Mouse (Mus musculus) embryonic facial prominence, embryonic 15.5 days (tissue): ENCODE results near the gene Zfp697. TPM values are rescaled to one million over a fixed set of nuclear protein-coding genes. Genes with fewer than 3 reads are reported as not detected.
"Not testable (repeated sequence)": the region's sequence is repeated elsewhere in the genome, so short reads cannot be mapped to it uniquely, and the experiment has no call there.

Experiments used
- ATAC-seq: fragments of 200-750 bp; cut with Nextera tagmentation; 2 replicates; pipeline ENCODE4 v1.8.0; 2017; ENCODE audit warnings: low read depth, moderate TSS enrichment; ENCODE audit not compliant: insufficient number of reproducible peaks, low FRiP score, low TSS enrichment
- H3K27ac ChIP-seq: fragments of 300-500 bp; sonication (generic); replicated peaks from 2 replicates; pipeline ENCODE4 v1.5.1; 2015; ENCODE audit warnings: mild to moderate bottlenecking, inconsistent platforms
- H3K27me3 ChIP-seq: fragments of 300-500 bp; sonication (generic); 2 replicates; pipeline ENCODE4 v1.6.1; 2015; ENCODE audit warnings: inconsistent platforms
- H3K36me3 ChIP-seq: fragments of 300-500 bp; sonication (generic); 2 replicates; pipeline ENCODE4 v1.6.1; 2015; ENCODE audit warnings: mild to moderate bottlenecking, inconsistent platforms
- H3K4me1 ChIP-seq: fragments of 300-500 bp; sonication (generic); 2 replicates; pipeline ENCODE4 v1.6.1; 2015; ENCODE audit warnings: inconsistent platforms
- H3K4me2 ChIP-seq: fragments of 300-500 bp; sonication (generic); replicated peaks from 2 replicates; pipeline ENCODE4 v1.6.1; 2015; ENCODE audit warnings: mild to moderate bottlenecking, inconsistent platforms
- H3K4me3 ChIP-seq: fragments of 300-500 bp; sonication (generic); replicated peaks from 2 replicates; pipeline ENCODE4 v1.5.1; 2015; ENCODE audit warnings: mild to moderate bottlenecking, inconsistent platforms
- H3K9ac ChIP-seq: fragments of 300-500 bp; sonication (generic); 2 replicates; pipeline ENCODE4 v1.6.1; 2015; ENCODE audit warnings: inconsistent platforms
- H3K9me3 ChIP-seq: fragments of 300-500 bp; sonication (generic); replicated peaks from 2 replicates; pipeline ENCODE4 v1.6.1; 2016; ENCODE audit warnings: inconsistent platforms
- WGBS: fragments of 180-500 bp; shearing (Covaris S2); methylation state at CpG from one replicate; pipeline ENCODE4 v1.1.7; 2015; 5-methylcytosine and 5-hydroxymethylcytosine counted together
- polyA plus RNA-seq: library from polyadenylated mRNA; unstranded; fragments of >200 nt; fragmentation: Nextera tagmentation; extraction: Ambion mirVana; gene quantifications from 2 replicates; pipeline ENCODE4 v1.2.1, GENCODE M21; 2015

The Zfp697 gene
- polyA plus RNA-seq, 1 experiment from 2014 or later = 6.0 TPM

- H3K4me3 ChIP-seq, H3K4me1 ChIP-seq, H3K27ac ChIP-seq, H3K9ac ChIP-seq, H3K4me2 ChIP-seq, ATAC-seq, H3K9me3 ChIP-seq, H3K27me3 ChIP-seq, H3K36me3 ChIP-seq: not testable (repeated sequence)
Measured at GRCm38 (mm10) chr3:98613540-98613939, 231.3 kb downstream of the Zfp697 start.

GRCm38 (mm10) chr3:98613963-98614362 is 231.7 kb downstream of the Zfp697 start:
- no peaks in the 10 kb centered on the region for H3K36me3 ChIP-seq
- no peak overlapping the region for H3K9ac ChIP-seq
- no peak overlapping the region for H3K4me3 ChIP-seq
- H3K27me3 ChIP-seq = no peaks in the 10 kb centered on the region
- H3K9me3 ChIP-seq = no peaks in the 10 kb centered on the region
- H3K27ac ChIP-seq = no peak overlapping the region
- no peak overlapping the region for H3K4me2 ChIP-seq
- ATAC-seq = no peak
- H3K4me1 ChIP-seq = no peaks in the 10 kb centered on the region

GRCm38 (mm10) chr3:98614406-98614927 is 232.2 kb downstream of the Zfp697 start:
- not testable (repeated sequence) for H3K4me2 ChIP-seq, H3K9me3 ChIP-seq, H3K4me3 ChIP-seq, H3K36me3 ChIP-seq, H3K4me1 ChIP-seq, H3K27ac ChIP-seq, ATAC-seq, H3K27me3 ChIP-seq, H3K9ac ChIP-seq
- WGBS = 49% methylated on average over 2 of the region's 2 CpGs

DNA sequence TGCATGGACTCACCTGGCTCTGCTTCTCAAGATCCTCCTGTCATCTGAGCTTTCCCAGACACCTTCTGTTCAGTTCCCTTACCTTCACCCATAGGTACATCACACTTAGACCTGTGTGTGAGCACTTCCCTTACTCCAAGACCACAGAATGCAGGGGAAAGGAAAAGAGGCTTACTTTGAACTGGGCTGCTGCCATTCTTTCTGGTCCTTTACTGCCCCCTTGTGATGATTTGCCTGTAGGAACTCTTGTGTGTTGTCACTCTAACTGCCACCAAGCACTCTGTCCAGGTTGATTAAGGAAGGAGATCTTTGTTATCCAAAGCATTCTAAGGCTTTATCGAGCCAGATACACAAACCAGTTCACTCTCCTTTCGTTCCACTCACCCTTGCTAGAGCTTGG is 234.0 kb downstream of the Zfp697 start:
- ATAC-seq, H3K4me3 ChIP-seq, H3K27me3 ChIP-seq, H3K36me3 ChIP-seq, H3K27ac ChIP-seq, H3K4me2 ChIP-seq, H3K9ac ChIP-seq, H3K4me1 ChIP-seq, H3K9me3 ChIP-seq: not testable (repeated sequence)
- 17% methylated on average over 2 of the region's 2 CpGs for WGBS

GRCm38 (mm10) chr3:98616786-98617185 is 234.5 kb downstream of the Zfp697 start:
- 67% methylated on average over 1 of the region's 1 CpGs for WGBS
- H3K9me3 ChIP-seq = not testable (repeated sequence)

GRCm38 (mm10) chr3:98629633-98630032 is 247.4 kb downstream of the Zfp697 start:
- no peak for ATAC-seq
- H3K27ac ChIP-seq = no peak overlapping the region
- WGBS = 87% methylated on average over 3 of the region's 3 CpGs
- H3K27me3 ChIP-seq = no peaks in the 10 kb centered on the region
- H3K4me1 ChIP-seq = no peaks in the 10 kb centered on the region
- H3K9me3 ChIP-seq = no peaks in the 10 kb centered on the region
- no peak overlapping the region for H3K4me3 ChIP-seq
- H3K4me2 ChIP-seq = no peak overlapping the region
- no peaks in the 10 kb centered on the region for H3K36me3 ChIP-seq
- no peak overlapping the region for H3K9ac ChIP-seq

More at GRCm38 (mm10) chr3:98616786-98617185, 234.5 kb downstream of the Zfp697 start:
- not testable (repeated sequence) for H3K9ac ChIP-seq, H3K4me3 ChIP-seq, H3K4me1 ChIP-seq, H3K27me3 ChIP-seq, H3K36me3 ChIP-seq, H3K4me2 ChIP-seq, H3K27ac ChIP-seq, ATAC-seq

GRCm38 (mm10) chr3:98630152-98630551 is 247.9 kb downstream of the Zfp697 start, which contains the start of gene Hsd3b5:
Hsd3b5 (minus strand) TSS chr3:98630252.
- H3K4me1 ChIP-seq = no peaks in the 10 kb centered on the region
- H3K27ac ChIP-seq = no peak within 1 kb of the TSS
- H3K4me3 ChIP-seq = no peak within 1 kb of the TSS
- H3K36me3 ChIP-seq = no peaks in the 10 kb centered on the region
- no peaks in the 10 kb centered on the region for H3K27me3 ChIP-seq
- ATAC-seq = no peak
- H3K4me2 ChIP-seq = no peak within 1 kb of the TSS
- H3K9ac ChIP-seq = no peak within 1 kb of the TSS
- H3K9me3 ChIP-seq = no peaks in the 10 kb centered on the region

DNA sequence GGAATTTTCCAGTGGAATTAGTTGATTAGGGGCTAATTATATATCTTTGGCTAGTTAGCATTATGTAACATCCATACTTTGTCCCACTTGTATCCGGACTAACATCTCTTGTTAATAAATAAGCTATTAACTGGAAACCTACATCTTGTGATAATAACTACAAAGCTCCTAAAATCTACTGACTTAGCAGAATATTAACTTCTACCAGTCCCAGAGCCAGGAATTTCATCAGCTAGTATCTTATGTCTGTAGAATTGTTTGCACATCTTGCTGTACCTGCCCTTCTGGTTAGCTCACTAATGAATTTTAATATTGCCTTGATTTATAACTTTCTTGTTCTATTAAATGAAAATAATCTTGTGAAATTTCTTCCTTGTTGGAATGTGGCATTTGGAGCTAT is 252.9 kb downstream of the Zfp697 start:
- no peaks in the 10 kb centered on the region for H3K4me1 ChIP-seq
- WGBS = 78% methylated on average over 1 of the region's 1 CpGs
- no peak overlapping the region for H3K9ac ChIP-seq
- H3K4me2 ChIP-seq = no peak overlapping the region
- no peaks in the 10 kb centered on the region for H3K27me3 ChIP-seq
- no peak for ATAC-seq
- no peak overlapping the region for H3K4me3 ChIP-seq
- no peaks in the 10 kb centered on the region for H3K36me3 ChIP-seq
- no peak overlapping the region for H3K27ac ChIP-seq
- H3K9me3 ChIP-seq = no peaks in the 10 kb centered on the region

DNA sequence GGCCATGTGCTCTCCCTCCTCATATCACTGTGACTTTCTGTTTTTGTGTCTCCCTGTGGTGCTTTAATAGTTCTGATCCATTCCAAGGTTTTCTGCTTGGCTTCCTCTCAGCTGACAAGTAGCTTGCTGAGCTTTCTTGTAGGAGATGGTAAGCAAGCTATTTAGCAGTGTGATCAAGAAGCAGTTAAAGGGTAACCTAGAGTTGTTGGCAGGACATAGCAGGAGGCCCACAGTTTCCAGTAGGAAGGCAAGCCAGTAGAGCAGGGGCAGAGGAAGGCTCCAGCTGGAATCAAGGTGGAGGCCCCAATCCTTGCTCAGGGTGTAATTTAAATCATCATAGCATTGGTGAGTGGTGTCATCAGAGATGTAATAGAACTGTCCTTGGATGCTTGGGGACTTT is 298.5 kb downstream of the Zfp697 start:
- no peak overlapping the region for H3K9ac ChIP-seq
- no peaks in the 10 kb centered on the region for H3K4me1 ChIP-seq
- no peaks in the 10 kb centered on the region for H3K9me3 ChIP-seq
- H3K27me3 ChIP-seq = no peaks in the 10 kb centered on the region
- no peak overlapping the region for H3K27ac ChIP-seq
- ATAC-seq = no peak
- no peaks in the 10 kb centered on the region for H3K36me3 ChIP-seq
- H3K4me3 ChIP-seq = no peak overlapping the region
- no peak overlapping the region for H3K4me2 ChIP-seq

DNA sequence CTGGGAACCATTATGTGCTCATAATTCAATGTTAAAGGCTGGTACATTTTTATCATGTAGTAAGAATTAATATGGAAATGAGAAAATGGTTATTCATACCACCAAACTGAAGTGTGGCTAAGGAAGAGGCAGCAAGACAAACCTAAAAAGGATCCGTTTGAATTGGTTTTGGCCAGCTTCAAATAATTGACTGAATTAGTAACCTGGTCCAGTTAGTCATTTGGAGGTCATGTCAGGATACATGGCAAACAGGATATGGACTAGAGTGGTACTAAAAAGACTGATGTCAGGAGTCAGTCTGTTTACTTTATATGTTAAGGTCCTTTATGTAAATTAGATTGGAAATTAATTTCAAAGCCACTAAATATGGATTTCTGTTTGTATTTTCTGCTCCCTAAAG is 300.1 kb downstream of the Zfp697 start:
- H3K27me3 ChIP-seq = no peaks in the 10 kb centered on the region
- H3K9me3 ChIP-seq = no peaks in the 10 kb centered on the region
- WGBS = 75% methylated on average over 1 of the region's 1 CpGs
- H3K4me2 ChIP-seq = no peak overlapping the region
- no peak overlapping the region for H3K4me3 ChIP-seq
- H3K27ac ChIP-seq = no peak overlapping the region
- no peak overlapping the region for H3K9ac ChIP-seq
- no peak for ATAC-seq
- no peaks in the 10 kb centered on the region for H3K4me1 ChIP-seq
- H3K36me3 ChIP-seq = no peaks in the 10 kb centered on the region

DNA sequence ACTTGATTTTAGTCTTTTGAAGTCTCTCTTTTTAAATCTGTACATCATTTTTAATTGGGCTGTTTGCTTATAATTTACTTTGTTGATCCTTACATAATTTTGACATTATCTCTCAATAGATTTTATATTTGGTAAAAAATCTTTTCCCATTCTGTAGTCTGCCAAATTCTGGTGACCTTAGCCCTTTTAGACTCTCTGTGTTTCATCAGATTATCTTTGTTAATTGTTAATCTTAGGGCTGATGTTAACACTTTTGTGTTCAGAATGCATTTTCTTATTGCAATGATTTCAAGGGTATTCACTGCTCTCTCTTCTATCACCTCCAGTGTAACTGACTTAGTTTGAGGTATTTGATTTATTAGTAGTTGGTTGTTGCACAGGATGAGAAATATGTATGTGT is 338.5 kb downstream of the Zfp697 start:
- ATAC-seq = no peak
- H3K9me3 ChIP-seq = no peaks in the 10 kb centered on the region
- no peaks in the 10 kb centered on the region for H3K27me3 ChIP-seq
- no peak overlapping the region for H3K9ac ChIP-seq
- no peaks in the 10 kb centered on the region for H3K36me3 ChIP-seq
- no peaks in the 10 kb centered on the region for H3K4me1 ChIP-seq
- H3K4me3 ChIP-seq = no peak overlapping the region
- no peak overlapping the region for H3K27ac ChIP-seq
- H3K4me2 ChIP-seq = no peak overlapping the region

GRCm38 (mm10) chr3:98724376-98724775 is 342.1 kb downstream of the Zfp697 start, which contains the start of gene Hsd3b2:
Hsd3b2 (minus strand) TSS chr3:98724543.
- 71% methylated on average over 1 of the region's 1 CpGs for WGBS
- no peak for ATAC-seq
- H3K27ac ChIP-seq = no peak within 1 kb of the TSS
- no peaks in the 10 kb centered on the region for H3K4me1 ChIP-seq
- H3K4me2 ChIP-seq = no peak within 1 kb of the TSS
- no peaks in the 10 kb centered on the region for H3K27me3 ChIP-seq
- H3K9ac ChIP-seq = no peak within 1 kb of the TSS
- no peaks in the 10 kb centered on the region for H3K36me3 ChIP-seq
- no peak within 1 kb of the TSS for H3K4me3 ChIP-seq
- H3K9me3 ChIP-seq = no peaks in the 10 kb centered on the region
